Mouse (Mus musculus) cerebellum, postnatal 4 days (tissue): ENCODE measurements around the gene Klf12.

Experiments
- DNase-seq, 2 experiments: peaks; one replicate each; pipeline ENCODE4 v3.0.0; 2022; ENCODE audit warnings: low spot score in 2 of 2, mixed read lengths in 1 of 2

Klf12 gene

DNA sequence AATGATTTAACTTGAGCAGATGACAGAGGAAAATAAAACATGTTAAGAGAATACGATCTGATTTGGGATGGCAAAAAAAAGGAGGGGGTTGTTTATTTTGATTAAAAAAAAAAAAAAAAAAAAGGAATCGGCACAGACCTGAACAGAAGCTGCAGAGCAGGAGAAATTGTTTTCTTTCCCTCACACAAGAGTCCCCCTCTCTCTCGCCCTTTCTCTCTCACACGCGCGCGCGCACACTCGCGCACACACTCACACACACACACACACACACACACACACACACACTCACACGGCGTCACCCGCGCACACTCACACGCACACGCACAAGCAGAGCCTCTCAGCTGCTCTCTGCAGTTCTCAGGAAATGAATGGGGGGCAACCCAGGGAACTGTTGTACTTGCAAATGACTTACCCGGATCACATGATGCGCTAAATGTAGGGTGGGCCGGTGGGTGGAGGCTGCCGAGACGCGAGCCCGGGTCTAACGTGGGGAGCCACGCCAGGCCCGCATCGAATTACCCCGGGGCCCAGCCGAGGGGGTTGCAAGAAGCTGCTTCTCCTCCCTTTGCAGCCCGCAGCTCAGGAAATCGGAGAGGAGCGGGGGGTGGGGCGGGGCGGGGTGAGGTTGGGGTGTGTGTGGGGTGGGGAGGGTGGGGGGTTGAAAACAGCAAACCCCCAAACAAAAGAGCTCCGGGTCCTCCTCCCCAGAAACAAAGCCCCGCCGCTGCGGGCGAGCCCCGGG lies at the start of gene Klf12:
TSS of gene Klf12 (minus strand) at position 561 of the 742 bp plus-strand sequence.
- peak; percentile 75 to 77 for DNase-seq

GRCm38 (mm10) chr14:100333369-100333768 lies 48.9 kb upstream of the Klf12 start:
- DNase-seq, result no peak

- DNase-seq, result no peak
These were observed 44.3 kb upstream of the Klf12 start for GRCm38 (mm10) chr14:100328602-100329276.

DNA sequence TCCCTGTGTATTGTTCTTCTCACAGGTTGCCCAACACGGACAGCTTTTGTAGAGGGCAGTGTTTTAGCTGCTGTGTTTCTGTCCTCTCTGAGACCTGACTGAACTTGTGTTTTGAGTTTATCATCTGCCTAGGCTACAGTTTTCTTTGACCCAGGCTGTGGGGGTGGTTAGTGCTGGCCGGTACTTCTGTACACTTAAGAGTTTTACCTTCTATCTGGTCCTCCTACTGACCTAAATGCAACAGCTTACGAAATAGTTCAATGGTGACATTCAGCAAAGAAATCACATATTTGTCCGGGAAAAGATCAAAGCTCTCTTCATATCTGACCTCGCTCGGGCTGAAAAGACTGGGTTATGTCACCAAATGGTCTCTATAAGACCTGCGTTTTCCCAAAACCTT lies 39.8 kb upstream of the Klf12 start:
- no peak for DNase-seq

- DNase-seq, result no peak
These were observed 37.5 kb upstream of the Klf12 start for GRCm38 (mm10) chr14:100322012-100322411.

GRCm38 (mm10) chr14:100316780-100317179 lies 32.3 kb upstream of the Klf12 start:
- no peak for DNase-seq

DNA sequence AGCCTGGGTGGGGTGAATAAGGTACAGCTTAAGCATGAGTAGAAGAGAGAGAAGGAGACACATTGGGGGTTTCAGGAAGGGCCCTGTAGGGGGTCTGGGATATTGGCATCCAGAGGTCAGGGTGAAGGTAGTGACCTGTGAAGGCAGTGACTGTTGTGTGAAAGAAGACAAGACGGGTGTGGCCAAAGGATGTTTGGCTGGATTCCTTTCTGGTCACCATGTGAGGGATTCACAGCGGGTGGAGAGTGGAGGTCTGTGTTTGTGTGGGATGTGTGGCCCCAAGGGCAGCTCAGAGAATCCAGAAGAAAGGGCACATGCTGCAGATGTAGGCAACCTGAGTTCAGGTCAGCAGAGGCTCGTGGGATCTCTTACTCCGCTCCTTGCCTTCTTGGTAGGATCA lies 29.6 kb upstream of the Klf12 start:
- no peak for DNase-seq

GRCm38 (mm10) chr14:100300905-100301304 lies 16.4 kb upstream of the Klf12 start:
- no peak for DNase-seq

GRCm38 (mm10) chr14:100298892-100299291 lies 14.4 kb upstream of the Klf12 start:
- no peak for DNase-seq

DNA sequence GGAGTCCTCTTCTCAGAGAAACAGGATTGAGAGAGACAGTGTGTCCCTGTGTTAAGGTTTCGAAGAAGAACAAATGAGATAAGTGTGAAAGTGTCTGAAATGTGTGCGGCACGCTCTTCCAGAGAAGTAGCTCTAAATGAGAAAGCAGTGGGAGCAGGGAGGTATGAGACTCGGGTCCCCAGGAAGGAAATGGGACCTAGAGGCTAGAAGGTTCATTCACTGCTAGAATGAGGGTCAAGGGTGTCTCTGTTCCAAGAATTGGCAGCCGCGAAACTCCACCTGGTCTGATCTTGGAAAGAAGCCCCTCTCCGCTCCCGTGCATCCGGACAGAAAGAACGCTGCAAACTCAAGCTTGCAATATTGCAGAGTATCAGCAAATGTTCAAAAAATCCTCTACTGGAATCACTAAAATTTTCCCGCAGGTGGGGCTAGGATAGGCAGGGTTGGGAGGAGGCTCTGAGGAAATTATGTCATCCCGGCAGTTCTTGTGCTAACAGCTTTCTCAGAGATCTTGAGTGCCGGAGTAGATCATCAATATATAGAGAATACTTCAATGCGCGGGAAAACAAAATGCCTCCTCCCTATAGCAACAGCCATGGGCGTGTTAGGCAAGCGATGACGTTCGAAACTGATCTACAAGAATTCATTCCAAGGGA lies 2.2 kb upstream of the Klf12 start:
- peak in 1 of 2 experiments; percentile 14 for DNase-seq

GRCm38 (mm10) chr14:100285656-100286585 lies 1.4 kb upstream of the Klf12 start:
- peak; percentile 51 to 74 for DNase-seq

DNA sequence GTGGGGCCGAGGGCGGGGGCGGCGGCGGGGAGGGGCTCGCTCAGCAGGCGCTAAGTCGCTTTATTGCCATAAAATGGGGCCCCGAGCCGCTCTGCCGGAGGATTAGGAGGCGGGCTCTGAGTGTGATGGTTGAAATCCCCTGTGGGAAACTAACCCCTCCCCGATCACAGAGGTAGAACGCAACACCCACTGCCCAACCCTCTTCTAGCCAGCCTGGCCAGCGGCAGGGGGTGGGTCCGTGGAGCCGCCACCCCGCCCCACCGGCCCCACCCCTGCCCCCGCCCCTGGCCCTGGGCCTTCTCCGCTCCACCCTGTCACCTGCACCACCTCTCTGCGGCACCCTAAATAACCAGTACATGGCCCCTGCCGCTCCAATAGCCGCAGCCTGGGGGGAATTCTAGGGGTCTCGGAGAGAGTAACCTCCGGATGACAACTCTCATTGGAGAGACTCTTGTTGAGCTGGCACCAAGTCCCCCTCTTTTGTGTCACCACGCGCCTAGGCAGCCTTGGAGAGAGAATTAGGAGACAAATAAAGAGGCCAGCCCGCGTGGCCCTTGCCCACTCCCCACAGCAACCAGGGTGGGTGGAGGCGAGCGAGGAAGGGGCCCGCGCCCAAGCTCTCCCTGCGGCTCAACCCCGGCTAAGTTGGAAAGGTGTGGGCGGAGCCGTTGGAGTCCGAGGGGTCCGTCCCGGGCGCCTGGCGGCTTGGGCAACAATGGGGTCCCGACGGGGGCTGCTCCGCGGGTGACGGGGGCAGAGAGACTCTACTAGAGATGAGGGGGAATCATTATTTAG lies 579 bp upstream of the Klf12 start:
- DNase-seq, result peak; percentile 29 to 65

DNA sequence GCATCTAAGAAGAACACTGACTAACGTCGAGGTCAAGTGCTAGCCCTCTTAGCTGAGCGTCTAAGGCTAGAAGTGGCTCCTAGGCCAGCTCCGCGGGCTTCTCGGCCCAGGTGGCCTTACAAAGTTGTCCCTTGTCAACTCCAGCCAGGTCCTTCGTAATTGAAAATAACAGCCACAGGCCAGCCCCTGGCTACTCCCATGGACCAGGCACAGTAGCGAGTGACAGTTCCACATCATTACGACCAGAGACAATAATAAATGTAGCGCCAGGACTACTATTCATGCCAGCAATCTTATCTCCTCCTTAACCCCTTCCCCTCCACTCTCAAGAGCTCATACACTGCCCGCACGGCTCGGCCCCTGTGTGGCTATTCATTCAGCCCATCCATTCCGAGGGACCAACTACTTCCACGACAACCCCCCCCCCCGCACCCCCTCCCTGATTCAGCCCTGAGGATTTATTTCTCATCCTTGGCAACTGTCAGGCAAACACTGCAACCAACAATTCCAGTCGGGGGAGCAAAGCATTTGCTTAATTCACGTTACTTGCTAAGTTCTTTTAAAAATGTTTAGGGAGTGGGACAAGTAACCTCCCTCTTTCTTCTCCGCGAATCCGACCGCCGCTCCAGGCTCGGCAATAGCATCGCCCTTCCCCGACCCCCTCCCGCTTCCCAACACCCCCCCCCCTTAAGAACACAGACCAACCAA lies 914 bp downstream of the Klf12 start:
- DNase-seq, result peak in 1 of 2 experiments; percentile 33

DNA sequence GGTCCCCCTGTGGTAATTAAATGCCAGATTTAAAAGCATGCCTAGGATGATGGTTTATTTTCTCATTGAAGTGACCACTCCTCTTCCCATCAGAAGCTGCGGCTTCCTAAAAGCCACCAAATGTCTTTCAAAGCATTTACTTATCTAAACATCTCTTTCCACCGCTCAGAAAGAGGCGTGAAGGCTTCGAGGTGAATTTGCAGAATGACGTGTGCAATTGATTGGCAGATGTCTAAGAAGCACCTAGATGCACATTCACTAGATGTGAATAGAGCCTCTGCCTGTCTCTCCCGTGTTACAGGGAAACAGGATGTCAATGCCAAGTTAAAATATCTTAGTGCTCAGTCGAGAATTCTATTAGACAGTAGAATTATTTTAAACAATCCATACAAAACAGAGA lies 1.8 kb downstream of the Klf12 start:
- DNase-seq, result no peak

GRCm38 (mm10) chr14:100281734-100282133 lies 2.7 kb downstream of the Klf12 start:
- DNase-seq, result no peak

DNA sequence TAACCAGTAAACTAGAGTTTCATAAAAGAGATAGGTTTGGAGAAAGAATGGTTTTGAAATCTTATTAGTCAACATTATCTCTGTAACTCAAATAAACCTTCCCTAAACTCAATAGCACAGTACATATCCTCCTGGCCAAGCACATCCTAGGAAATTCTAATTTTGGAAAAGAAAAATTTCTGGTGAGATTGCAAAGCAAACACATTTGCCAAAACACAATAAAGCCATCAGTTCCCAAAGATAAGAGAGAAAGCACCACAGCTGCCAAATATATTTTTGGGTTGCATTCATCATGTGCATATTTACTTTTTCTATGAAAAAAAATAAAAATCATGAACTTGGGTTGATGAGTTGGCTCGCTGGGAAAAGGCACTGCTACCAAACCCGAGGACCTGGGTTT lies 10.3 kb downstream of the Klf12 start:
- no peak for DNase-seq

DNA sequence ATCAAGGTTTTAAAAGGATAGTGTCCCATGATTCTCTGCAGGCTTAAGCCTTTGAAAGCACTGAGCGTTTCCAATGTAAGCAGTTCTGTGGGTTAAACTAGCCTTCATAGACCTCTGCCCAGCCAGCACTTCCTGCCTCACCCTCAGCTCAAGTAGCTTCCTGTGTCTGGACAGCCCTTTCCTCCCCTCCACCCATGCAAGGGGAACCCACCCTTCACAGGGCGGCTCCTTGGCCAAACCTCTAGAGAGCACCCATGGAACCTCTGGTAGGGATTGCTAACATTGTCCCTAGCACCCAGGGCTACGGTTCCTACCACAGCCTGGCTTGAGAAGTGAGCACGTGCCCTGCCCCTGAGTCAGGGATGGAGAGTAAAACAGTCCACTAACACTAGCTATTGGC lies 23.9 kb downstream of the Klf12 start:
- no peak for DNase-seq

DNA sequence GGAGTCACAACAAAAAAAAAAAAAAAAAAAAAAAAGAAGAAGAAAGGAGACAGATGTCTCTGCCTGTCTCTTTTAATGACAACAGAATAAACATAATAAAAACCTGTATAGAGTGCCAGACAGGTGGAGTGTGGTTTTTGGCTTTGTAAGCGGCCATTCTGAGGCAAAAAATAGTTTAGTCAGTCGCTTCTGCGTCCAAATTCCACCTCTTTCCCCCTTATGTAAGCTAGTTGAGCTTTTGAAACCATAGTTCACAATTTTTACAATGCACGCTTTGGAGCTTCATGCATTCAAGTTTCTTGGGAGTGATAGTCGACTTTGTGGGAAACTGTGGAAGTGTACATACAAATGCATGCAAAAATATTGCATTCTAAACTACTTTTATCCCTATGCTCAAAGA lies 41.4 kb downstream of the Klf12 start:
- DNase-seq, result no peak

GRCm38 (mm10) chr14:100239874-100240273 lies 44.6 kb downstream of the Klf12 start:
- no peak for DNase-seq

DNA sequence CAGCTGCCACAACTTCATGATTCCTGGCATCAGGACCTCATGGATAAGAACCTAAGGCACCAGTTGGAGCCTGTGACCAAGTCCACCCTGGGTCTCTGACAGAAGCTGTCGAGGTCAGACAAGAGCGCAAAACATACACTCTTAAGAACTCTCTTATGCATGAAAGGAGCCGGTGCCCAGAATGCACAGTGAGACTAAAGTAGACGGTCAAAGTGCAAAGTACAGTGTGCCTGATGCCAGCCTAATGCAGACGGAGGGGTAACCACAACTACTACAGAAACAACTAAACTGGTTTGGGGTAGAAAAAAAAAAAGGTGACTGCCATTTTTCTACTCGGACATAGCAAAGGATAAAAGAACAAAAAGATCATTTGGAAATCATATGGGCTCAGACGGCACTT lies 47.7 kb downstream of the Klf12 start:
- DNase-seq, result no peak
